Mouse (Mus musculus) lung, postnatal 25 days (tissue): ENCODE measurements at regions not wholly inside any gene's neighbourhood (a gene's known extent, or its start where the extent isn't known, plus 50 kb on each side); places are given as distances from the start of the nearest gene placed in this dataset.

Experiments used
- DNase-seq: peaks from one replicate; pipeline ENCODE4 v3.0.0; 2022; ENCODE audit warnings: low spot score

- no peak for DNase-seq
Measured at GRCm38 (mm10) chr1:89207306-89207705, 137.1 kb downstream of the Sh3bp4 start.

- DNase-seq: no peak
Measured at GRCm38 (mm10) chr1:89211116-89211515, 140.9 kb downstream of the Sh3bp4 start.

- no peak for DNase-seq
Measured at GRCm38 (mm10) chr1:89228426-89228825, 158.2 kb downstream of the Sh3bp4 start.

GRCm38 (mm10) chr1:89231756-89232155 is 161.5 kb downstream of the Sh3bp4 start:
- no peak for DNase-seq

GRCm38 (mm10) chr1:89232391-89232790 is 162.2 kb downstream of the Sh3bp4 start:
- no peak for DNase-seq

- DNase-seq: peak; percentile 44
Measured at GRCm38 (mm10) chr1:89234895-89235294, 164.7 kb downstream of the Sh3bp4 start.

- peak; percentile 87 for DNase-seq
Measured at GRCm38 (mm10) chr1:89235296-89235695, 165.1 kb downstream of the Sh3bp4 start.

GRCm38 (mm10) chr1:89237696-89238095 is 167.5 kb downstream of the Sh3bp4 start:
- DNase-seq: no peak

GRCm38 (mm10) chr1:89244598-89244997 is 174.4 kb downstream of the Sh3bp4 start:
- no peak for DNase-seq

GRCm38 (mm10) chr1:89245202-89246003 is 175.2 kb downstream of the Sh3bp4 start:
- peak; percentile 31 for DNase-seq

- DNase-seq: no peak
Measured at GRCm38 (mm10) chr1:89251753-89252152, 181.5 kb downstream of the Sh3bp4 start.

GRCm38 (mm10) chr1:89252528-89252927 is 182.3 kb downstream of the Sh3bp4 start:
- no peak for DNase-seq

GRCm38 (mm10) chr1:89257945-89258344 is 187.7 kb downstream of the Sh3bp4 start:
- no peak for DNase-seq

GRCm38 (mm10) chr1:89265771-89266170 is 188.8 kb upstream of the Agap1 start:
- no peak for DNase-seq

- DNase-seq: no peak
Measured at GRCm38 (mm10) chr1:89268806-89269205, 185.8 kb upstream of the Agap1 start.

- DNase-seq: no peak
Measured at GRCm38 (mm10) chr1:89271743-89272142, 182.9 kb upstream of the Agap1 start.

GRCm38 (mm10) chr1:89273021-89273420 is 181.6 kb upstream of the Agap1 start:
- DNase-seq: no peak

GRCm38 (mm10) chr1:89273786-89274362 is 180.7 kb upstream of the Agap1 start:
- no peak for DNase-seq

GRCm38 (mm10) chr1:89279382-89279781 is 175.2 kb upstream of the Agap1 start:
- peak; percentile 26 for DNase-seq

- DNase-seq: peak; percentile 62
Measured at GRCm38 (mm10) chr1:89281107-89281655, 173.4 kb upstream of the Agap1 start.

GRCm38 (mm10) chr1:89285041-89285440 is 169.6 kb upstream of the Agap1 start:
- no peak for DNase-seq

- DNase-seq: no peak
Measured at GRCm38 (mm10) chr1:89287136-89287795, 167.3 kb upstream of the Agap1 start.

- no peak for DNase-seq
Measured at GRCm38 (mm10) chr1:89288001-89288400, 166.6 kb upstream of the Agap1 start.
